In genomic region chr7:19628192-19628535, GRCm38 (mm10) we compare ENCODE assay signal across 8 mouse cellular contexts. TPM values are rescaled to one million over a fixed set of nuclear protein-coding genes. Genes with fewer than 3 reads are reported as not detected.
DNase-seq lines count a peak whose midpoint lies in the region; ATAC-seq and TF ChIP-seq lines count a peak whose summit lies in the region.

No protein-coding gene starts in this region.

- H3K4me2 ChIP-seq in embryonic facial prominence, embryonic 14.5 days (ENCODE audit: low read depth, low read length) = peak overlapping the region; percentile 91
- peak overlapping the region; percentile 91 for H3K4me2 ChIP-seq in intestine, embryonic 14.5 days (ENCODE audit: low read length)
- peak overlapping the region; percentile 73 for H3K4me2 ChIP-seq in myocyte (ENCODE audit: low read depth)

- 9% methylated on average over 17 of the region's 17 CpGs for WGBS in lung, adult 2 months
- WGBS in embryonic facial prominence, embryonic 14.5 days = 15% methylated on average over 17 of the region's 17 CpGs
- WGBS in intestine, embryonic 14.5 days = 13% methylated on average over 17 of the region's 17 CpGs

- 0 out of 2 replicates have a peak overlapping the region, but pooled peaks have one; percentile 30 for H3K9ac ChIP-seq in embryonic facial prominence, embryonic 14.5 days (ENCODE audit: low read depth, low read length)
- H3K9ac ChIP-seq in intestine, embryonic 14.5 days (ENCODE audit: low read length) = no peak overlapping the region

- H3K27ac ChIP-seq in embryonic facial prominence, embryonic 14.5 days (replicated peaks; ENCODE audit: low read depth, low read length) = peak overlapping the region; percentile 80
- peak overlapping the region; percentile 94; the same call in 1 of the 2 replicates for H3K27ac ChIP-seq in intestine, embryonic 14.5 days (ENCODE audit: low read depth)

- no peaks in the 10 kb centered on the region for H3K79me2 ChIP-seq in myocyte (ENCODE audit: control insufficient read depth, insufficient read depth)

- peak overlapping the region; percentile 48 for H3K4me3 ChIP-seq in lung, adult 2 months (replicated peaks; ENCODE audit: extremely low read depth, low read depth, low read length)
- H3K4me3 ChIP-seq in embryonic facial prominence, embryonic 14.5 days (ENCODE audit: low read depth, low read length) = peak overlapping the region; percentile 81
- peak overlapping the region; percentile 65 for H3K4me3 ChIP-seq in intestine, embryonic 14.5 days (ENCODE audit: low read depth, low read length)
- H3K4me3 ChIP-seq in myocyte = peak overlapping the region; percentile 42

- H3K9me3 ChIP-seq in embryonic facial prominence, embryonic 14.5 days (ENCODE audit: control insufficient read depth, low read length) = no peaks in the 10 kb centered on the region
- no peaks in the 10 kb centered on the region for H3K9me3 ChIP-seq in intestine, embryonic 14.5 days (ENCODE audit: control insufficient read depth, low read length)

- peaks cover 14% of the 10 kb centered on the region for H3K36me3 ChIP-seq in embryonic facial prominence, embryonic 14.5 days (ENCODE audit: control insufficient read depth, insufficient read depth, low read length)
- H3K36me3 ChIP-seq in intestine, embryonic 14.5 days (ENCODE audit: control insufficient read depth, insufficient read depth, low read length) = peaks cover 14% of the 10 kb centered on the region
- no peaks in the 10 kb centered on the region for H3K36me3 ChIP-seq in myocyte (ENCODE audit: control insufficient read depth, insufficient read depth)

- H3K27me3 ChIP-seq in embryonic facial prominence, embryonic 14.5 days (replicated peaks; ENCODE audit: control insufficient read depth, insufficient read depth, low read length) = no peaks in the 10 kb centered on the region
- H3K27me3 ChIP-seq in intestine, embryonic 14.5 days (replicated peaks; ENCODE audit: control insufficient read depth, insufficient read depth, low read length) = no peaks in the 10 kb centered on the region
- H3K27me3 ChIP-seq in myocyte (ENCODE audit: control insufficient read depth, insufficient read depth, insufficient read length) = no peaks in the 10 kb centered on the region

- peaks cover 6% of the 10 kb centered on the region; the same call in 1 of the 2 replicates for H3K4me1 ChIP-seq in lung, adult 2 months (ENCODE audit: control insufficient read depth, insufficient read depth, low read length)
- H3K4me1 ChIP-seq in embryonic facial prominence, embryonic 14.5 days (ENCODE audit: control insufficient read depth, insufficient read depth, low read length) = peaks cover 4% of the 10 kb centered on the region; the same call in 1 of the 2 replicates
- H3K4me1 ChIP-seq in intestine, embryonic 14.5 days (replicated peaks; ENCODE audit: control insufficient read depth, insufficient read depth, low read length) = no peaks in the 10 kb centered on the region

- TF ChIP-seq CTCF in lung, adult 2 months (IDR thresholded peaks at IDR 0.05; ENCODE audit: insufficient read depth, low read length) = no peak

- peak; percentile 42; the same call in 1 of the 2 replicates for TF ChIP-seq POLR2A in lung, adult 2 months (IDR thresholded peaks at IDR 0.05; ENCODE audit: borderline replicate concordance, extremely low read depth, low read depth, low read length)
- no peak for TF ChIP-seq POLR2A in myocyte (IDR thresholded peaks at IDR 0.05; ENCODE audit: insufficient read length, low read depth)

- H3ac ChIP-seq in myocyte (ENCODE audit: control insufficient read depth, insufficient read length) = no peak overlapping the region

- no peak for DNase-seq in lung, adult 2 months
- no peak for DNase-seq in lung, postnatal 14 days
- DNase-seq in embryonic facial prominence, embryonic 14.5 days (ENCODE audit: low spot score) = no peak
- no peak for DNase-seq in intestine, embryonic 14.5 days (ENCODE audit: low spot score)
- no peak for DNase-seq in right cerebral cortex, adult 18-20 months
- no peak for DNase-seq in urinary bladder, postnatal 14 days (ENCODE audit: low spot score)
- no peak for DNase-seq in kidney, adult 18-20 months

- ATAC-seq in embryonic facial prominence, embryonic 14.5 days (ENCODE audit: low read depth) = no peak
- no peak; the same call in 1 of the 2 replicates for ATAC-seq in intestine, embryonic 14.5 days (replicated peaks; ENCODE audit: low FRiP score, low TSS enrichment, low read depth)

TF ChIP-seq in myocyte, 11 proteins besides CTCF, POLR2A, EP300 and RAD21:
- no peak for TF ChIP-seq USF1 (IDR thresholded peaks at IDR 0.05; ENCODE audit: low read depth)
- no peak for TF ChIP-seq MYOD1 (IDR thresholded peaks at IDR 0.05; ENCODE audit: control insufficient read depth in 1 of 3, insufficient read length in 2 of 3, low read depth in 2 of 3)
- TF ChIP-seq E2F4 (IDR thresholded peaks at IDR 0.05; ENCODE audit: insufficient read depth) = no peak
- no peak for TF ChIP-seq CEBPB (IDR thresholded peaks at IDR 0.05; ENCODE audit: insufficient read depth, poor library complexity, severe bottlenecking)

RNA-seq across cellular contexts. Expression of gene Relb, which starts 1.1 kb away (rescaled TPM):
- polyA plus RNA-seq in lung, adult 2 months (2012; rRNA removed) = 32.5 and 34.9 TPM in 2 replicates
- polyA plus RNA-seq in embryonic facial prominence, embryonic 14.5 days (2014; fragmentation: Nextera tagmentation; extraction: Ambion mirVana) = 9.9 and 11.5 TPM in 2 replicates
- polyA plus RNA-seq in intestine, embryonic 14.5 days (2014; fragmentation: Nextera tagmentation; extraction: Ambion mirVana) = 9.4 and 9.5 TPM in 2 replicates
- 25.7 TPM for polyA plus RNA-seq in myocyte (2012; fragmentation: generic; extraction: Trizol)

RNA-seq across cellular contexts. Expression of gene Clasrp, which starts 23.9 kb away (rescaled TPM):
- 96.1 and 134 TPM in 2 replicates for polyA plus RNA-seq in lung, adult 2 months (2012; rRNA removed)
- polyA plus RNA-seq in embryonic facial prominence, embryonic 14.5 days (2014; fragmentation: Nextera tagmentation; extraction: Ambion mirVana) = 36.0 and 47.5 TPM in 2 replicates
- polyA plus RNA-seq in intestine, embryonic 14.5 days (2014; fragmentation: Nextera tagmentation; extraction: Ambion mirVana) = 41.4 and 46.4 TPM in 2 replicates
- polyA plus RNA-seq in myocyte (2012; fragmentation: generic; extraction: Trizol) = 14.8 TPM

RNA-seq across cellular contexts. Expression of gene Clptm1, which starts 36.7 kb away (rescaled TPM):
- 96.8 and 143 TPM in 2 replicates for polyA plus RNA-seq in lung, adult 2 months (2012; rRNA removed)
- polyA plus RNA-seq in embryonic facial prominence, embryonic 14.5 days (2014; fragmentation: Nextera tagmentation; extraction: Ambion mirVana) = 77.9 and 87.9 TPM in 2 replicates
- polyA plus RNA-seq in intestine, embryonic 14.5 days (2014; fragmentation: Nextera tagmentation; extraction: Ambion mirVana) = 75.2 and 84.6 TPM in 2 replicates
- polyA plus RNA-seq in myocyte (2012; fragmentation: generic; extraction: Trizol) = 126 TPM

RNA-seq across cellular contexts. Expression of gene Apoc2, which starts 49.6 kb away (rescaled TPM):
- 1.9 and 5.1 TPM in 2 replicates for polyA plus RNA-seq in lung, adult 2 months (2012; rRNA removed)
- 0.78 and 0.80 TPM in 2 replicates for polyA plus RNA-seq in embryonic facial prominence, embryonic 14.5 days (2014; fragmentation: Nextera tagmentation; extraction: Ambion mirVana)
- polyA plus RNA-seq in intestine, embryonic 14.5 days (2014; fragmentation: Nextera tagmentation; extraction: Ambion mirVana) = 11.5 and 13.7 TPM in 2 replicates
- polyA plus RNA-seq in myocyte (2012; fragmentation: generic; extraction: Trizol) = not detected

RNA-seq across cellular contexts. Expression of gene Gemin7, which starts 50.8 kb away (rescaled TPM):
- 99.2 and 132 TPM in 2 replicates for polyA plus RNA-seq in lung, adult 2 months (2012; rRNA removed)
- polyA plus RNA-seq in embryonic facial prominence, embryonic 14.5 days (2014; fragmentation: Nextera tagmentation; extraction: Ambion mirVana) = 142 and 151 TPM in 2 replicates
- polyA plus RNA-seq in intestine, embryonic 14.5 days (2014; fragmentation: Nextera tagmentation; extraction: Ambion mirVana) = 176 and 180 TPM in 2 replicates
- 89.8 TPM for polyA plus RNA-seq in myocyte (2012; fragmentation: generic; extraction: Trizol)
